Mouse (Mus musculus) right cerebral cortex, adult 18-20 months (tissue): ENCODE results near the gene Gpr107.
"Not testable (repeated sequence)": the region's sequence is repeated elsewhere in the genome, so short reads cannot be mapped to it uniquely, and the experiment has no call there.

Source experiments
- DNase-seq: peaks from one replicate; pipeline ENCODE4 v3.0.0; 2022; ENCODE audit warnings: mixed read lengths

The Gpr107 gene

GRCm38 (mm10) chr2:31160147-31160920 lies 8.2 kb downstream of the Gpr107 start:
- no peak for DNase-seq

GRCm38 (mm10) chr2:31161620-31162019 lies 9.5 kb downstream of the Gpr107 start:
- no peak for DNase-seq

GRCm38 (mm10) chr2:31163361-31164118 lies 11.4 kb downstream of the Gpr107 start:
- no peak for DNase-seq

- peak; percentile 71 for DNase-seq
Observed at GRCm38 (mm10) chr2:31164841-31165455, 12.8 kb downstream of the Gpr107 start.

GRCm38 (mm10) chr2:31165529-31165928 lies 13.4 kb downstream of the Gpr107 start:
- no peak for DNase-seq

- DNase-seq = not testable (repeated sequence)
Observed at GRCm38 (mm10) chr2:31167571-31167970, 15.5 kb downstream of the Gpr107 start.

GRCm38 (mm10) chr2:31169001-31169400 lies 16.9 kb downstream of the Gpr107 start:
- DNase-seq = no peak

- DNase-seq = no peak
Observed at GRCm38 (mm10) chr2:31170164-31170563, 18.0 kb downstream of the Gpr107 start.

GRCm38 (mm10) chr2:31172001-31172400 lies 19.9 kb downstream of the Gpr107 start:
- DNase-seq = no peak

- DNase-seq = no peak
Observed at GRCm38 (mm10) chr2:31172536-31172935, 20.4 kb downstream of the Gpr107 start.

GRCm38 (mm10) chr2:31173290-31173689 lies 21.2 kb downstream of the Gpr107 start:
- DNase-seq = no peak

GRCm38 (mm10) chr2:31178593-31178992 lies 26.5 kb downstream of the Gpr107 start:
- DNase-seq = not testable (repeated sequence)

- DNase-seq = no peak
Observed at GRCm38 (mm10) chr2:31179471-31179870, 27.4 kb downstream of the Gpr107 start.

GRCm38 (mm10) chr2:31180081-31180551 lies 28.0 kb downstream of the Gpr107 start:
- no peak for DNase-seq

GRCm38 (mm10) chr2:31182786-31183330 lies 30.7 kb downstream of the Gpr107 start:
- no peak for DNase-seq

GRCm38 (mm10) chr2:31183830-31184229 lies 31.7 kb downstream of the Gpr107 start:
- no peak for DNase-seq

- no peak for DNase-seq
Observed at GRCm38 (mm10) chr2:31188691-31189090, 36.6 kb downstream of the Gpr107 start.

GRCm38 (mm10) chr2:31189654-31190053 lies 37.5 kb downstream of the Gpr107 start:
- DNase-seq = no peak

GRCm38 (mm10) chr2:31191765-31192164 lies 39.6 kb downstream of the Gpr107 start:
- DNase-seq = no peak

- DNase-seq = no peak
Observed at GRCm38 (mm10) chr2:31194356-31195021, 42.4 kb downstream of the Gpr107 start.

GRCm38 (mm10) chr2:31198621-31199020 lies 46.5 kb downstream of the Gpr107 start:
- peak; percentile 72 for DNase-seq

- no peak for DNase-seq
Observed at GRCm38 (mm10) chr2:31200051-31200450, 47.9 kb downstream of the Gpr107 start.

GRCm38 (mm10) chr2:31201851-31202250 lies 49.7 kb downstream of the Gpr107 start:
- no peak for DNase-seq
